Mouse (Mus musculus) ovary, postnatal 10 days (tissue): ENCODE measurements around the gene Man2a2.

Experiments
- DNase-seq: peaks from one replicate; pipeline ENCODE4 v3.0.0; 2022; ENCODE audit warnings: low spot score

The Man2a2 gene

DNA sequence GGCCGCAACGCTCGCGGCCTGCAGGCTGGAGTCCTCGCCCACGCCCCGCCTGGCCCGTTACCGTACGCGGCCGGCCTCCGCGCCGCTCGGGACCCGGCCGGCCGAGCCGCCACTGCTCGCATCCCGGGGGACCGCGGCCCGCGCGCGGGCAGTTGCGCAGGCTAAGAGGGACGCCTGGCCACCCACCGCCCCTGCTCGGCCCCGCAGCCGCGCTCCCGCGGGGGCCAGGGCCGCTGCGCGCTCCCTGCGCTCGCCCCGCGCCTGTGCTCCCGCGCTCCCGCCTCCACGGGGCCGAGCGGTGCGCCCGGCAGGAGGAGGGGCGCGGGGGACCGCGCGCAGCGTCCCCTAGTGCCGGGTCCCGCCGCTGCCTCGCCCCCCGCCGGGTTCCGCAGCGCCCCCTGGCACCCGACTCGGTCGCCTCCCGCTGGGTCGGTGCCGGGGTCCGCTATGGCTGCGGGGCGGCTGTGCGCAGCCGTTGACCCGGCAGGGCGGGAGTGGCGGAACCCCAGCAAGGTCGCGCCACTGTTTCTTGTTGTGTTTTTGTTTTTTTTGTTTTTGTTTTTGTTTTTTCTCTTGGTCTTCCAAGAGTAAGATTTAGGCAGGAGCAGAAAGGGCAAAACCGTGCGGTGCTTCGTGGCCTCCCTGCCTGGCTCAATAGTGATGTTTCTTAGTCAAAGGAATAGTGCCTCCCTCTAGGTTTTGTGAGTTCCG lies at the start of gene Man2a2:
TSS of gene Man2a2 (minus strand) at position 335 of the 711 bp plus-strand sequence.
- peak; percentile 63 for DNase-seq

DNA sequence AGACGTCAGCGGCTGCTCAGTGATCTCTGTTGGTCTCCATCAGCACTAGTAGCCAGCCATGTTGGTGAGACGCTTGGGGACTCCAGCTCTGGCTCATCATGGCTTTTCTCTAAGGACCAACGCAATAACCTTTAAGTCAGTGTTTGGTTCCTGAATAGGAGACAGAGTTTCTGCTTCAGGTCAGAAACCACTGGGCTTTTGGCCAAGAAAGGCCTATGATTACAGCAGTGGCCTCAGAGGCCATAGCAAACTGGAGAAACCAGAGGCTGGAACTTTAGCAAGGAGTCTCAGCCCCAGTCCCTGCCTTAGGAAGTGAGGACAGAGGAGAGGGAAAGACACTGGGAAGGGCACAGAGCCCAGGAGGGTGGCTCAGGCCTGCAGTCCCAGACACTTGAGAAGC lies 49.4 kb upstream of the Man2a2 start:
- no peak for DNase-seq

DNA sequence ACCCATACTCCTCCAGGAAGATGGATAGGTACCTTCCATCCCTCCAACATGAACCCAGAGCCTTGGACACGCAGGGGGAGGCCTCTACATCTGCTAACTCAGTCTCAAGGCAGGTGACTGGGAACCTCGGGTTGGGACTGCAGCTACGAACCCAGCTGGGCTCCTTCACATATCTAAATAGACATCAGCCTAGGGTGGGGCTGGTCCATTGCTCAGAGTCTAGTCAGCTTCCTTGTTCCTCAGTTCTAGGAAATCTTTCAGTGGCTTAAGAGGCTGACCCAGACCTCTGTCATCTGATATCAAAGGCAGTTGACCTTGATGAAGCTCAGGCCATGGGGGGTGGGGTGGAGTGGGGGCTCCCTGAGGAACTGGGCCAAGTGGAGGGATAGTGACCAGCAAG lies 48.1 kb upstream of the Man2a2 start:
- no peak for DNase-seq

DNA sequence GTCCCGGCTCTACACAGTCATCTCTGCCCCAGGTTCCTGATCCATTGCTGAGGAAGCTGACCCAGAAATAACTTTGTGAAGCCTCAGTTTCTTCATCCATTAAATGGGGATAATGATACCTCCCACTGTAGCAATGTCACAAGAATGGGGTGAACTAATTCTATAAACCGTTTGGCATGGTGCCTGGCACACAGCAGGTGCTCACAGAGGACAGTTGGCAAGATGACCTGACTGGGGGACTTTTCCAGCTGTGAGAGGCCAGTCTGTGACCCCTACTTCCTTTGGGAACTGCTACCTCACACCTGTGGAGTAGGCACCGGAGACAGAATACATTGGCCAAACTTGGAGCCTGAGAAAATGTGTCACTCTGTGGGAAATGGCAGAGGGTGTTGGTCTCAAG lies 46.9 kb upstream of the Man2a2 start:
- DNase-seq: no peak

DNA sequence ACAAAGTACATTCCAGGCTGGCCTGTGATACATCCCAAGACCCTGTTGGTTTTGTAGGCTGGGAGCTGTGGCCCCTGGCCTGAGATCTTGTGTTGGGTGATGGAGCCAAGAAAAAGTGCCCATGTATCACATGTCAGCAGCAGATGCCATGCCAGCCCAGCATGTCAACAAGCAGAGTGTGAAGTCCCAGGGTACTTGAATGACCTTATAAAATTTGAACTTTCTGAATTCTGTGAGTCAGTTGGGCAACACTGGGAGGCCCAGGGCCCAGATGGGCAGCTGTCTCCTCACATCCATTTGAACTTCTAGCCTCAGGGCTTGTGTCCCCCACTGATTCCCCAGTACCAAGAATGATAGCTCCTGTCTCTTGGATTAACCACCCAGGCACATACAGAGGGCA lies 46.4 kb upstream of the Man2a2 start:
- DNase-seq: no peak

DNA sequence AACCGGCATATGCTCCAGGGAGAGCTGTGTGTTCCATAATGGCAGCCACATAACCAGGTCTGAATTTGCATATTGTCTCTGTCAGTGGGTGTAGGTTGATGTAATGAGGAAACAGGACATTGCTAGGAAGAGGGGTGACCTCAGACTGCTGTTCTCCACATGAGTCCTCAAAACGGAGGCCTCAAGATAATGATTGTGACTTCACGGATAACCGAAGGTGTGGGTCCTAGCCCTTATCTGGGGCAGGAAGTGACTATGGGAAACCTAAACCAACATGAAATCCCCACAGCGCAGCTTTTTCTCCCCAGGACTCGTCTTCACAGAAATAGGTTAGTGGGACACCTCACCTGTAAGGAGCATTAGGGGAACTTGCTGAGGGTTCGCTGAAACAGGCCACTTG lies 45.8 kb upstream of the Man2a2 start:
- DNase-seq: no peak

DNA sequence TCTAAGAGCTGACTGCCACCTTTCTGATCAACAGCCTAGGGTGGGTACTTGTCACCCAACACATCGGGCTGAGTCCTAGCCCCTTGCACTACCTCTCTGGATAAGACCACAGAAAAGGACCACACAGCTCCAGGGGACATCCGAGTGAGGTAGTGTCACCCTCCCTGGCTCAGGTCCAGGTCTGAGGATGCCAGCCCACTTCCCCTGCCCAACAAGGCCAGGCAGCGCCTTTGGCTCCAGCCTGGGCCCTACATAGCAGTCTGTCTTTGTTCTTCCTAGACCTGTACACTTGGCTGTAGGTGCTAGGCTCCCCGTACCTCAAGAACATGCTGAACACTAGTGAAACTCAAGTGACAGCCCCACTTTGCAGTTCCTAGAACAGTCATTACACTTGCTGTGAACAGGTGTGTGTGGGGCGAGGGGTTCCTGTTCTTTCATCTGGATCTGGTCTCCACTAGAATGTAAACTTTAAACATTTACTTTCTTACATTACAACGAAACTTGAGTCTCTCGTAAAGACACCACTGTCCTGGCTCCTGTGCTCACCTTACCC lies 43.2 kb upstream of the Man2a2 start:
- DNase-seq: no peak

DNA sequence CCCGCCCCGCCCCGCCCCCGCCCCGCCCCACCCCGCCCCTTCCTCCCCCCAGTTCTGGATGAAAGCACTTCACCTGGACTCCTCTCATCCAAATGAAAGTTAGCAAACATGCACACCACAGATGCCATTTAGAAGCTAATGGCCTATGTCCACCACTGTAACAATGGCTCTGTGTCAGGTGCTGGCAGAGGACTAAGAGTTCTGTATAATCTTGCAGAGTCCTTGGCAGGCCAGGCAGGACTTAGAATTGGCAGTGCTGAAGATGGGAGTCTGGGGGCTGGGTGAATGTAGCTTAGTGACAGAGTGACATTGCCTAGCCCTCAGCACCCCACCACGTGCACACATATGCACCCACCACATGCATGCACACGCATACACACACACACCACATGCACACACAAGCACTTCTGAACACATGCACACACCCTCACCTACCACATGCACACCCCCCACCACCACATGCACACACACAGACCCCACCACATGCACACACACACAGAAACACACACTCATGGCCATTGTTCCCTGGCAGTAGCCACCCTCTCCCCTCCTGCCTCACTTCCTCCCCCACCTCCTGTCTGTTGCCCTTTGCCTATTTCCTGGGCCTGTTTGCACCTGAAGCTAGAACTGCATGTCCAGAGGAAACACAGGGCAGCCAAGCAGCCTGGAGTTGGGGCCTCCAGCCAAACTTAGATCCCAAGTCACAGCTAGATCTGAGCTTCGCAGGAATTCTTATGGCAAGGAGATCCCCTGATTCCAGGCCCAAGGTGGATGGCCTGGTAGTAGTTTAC lies 42.5 kb upstream of the Man2a2 start:
- DNase-seq: no peak

DNA sequence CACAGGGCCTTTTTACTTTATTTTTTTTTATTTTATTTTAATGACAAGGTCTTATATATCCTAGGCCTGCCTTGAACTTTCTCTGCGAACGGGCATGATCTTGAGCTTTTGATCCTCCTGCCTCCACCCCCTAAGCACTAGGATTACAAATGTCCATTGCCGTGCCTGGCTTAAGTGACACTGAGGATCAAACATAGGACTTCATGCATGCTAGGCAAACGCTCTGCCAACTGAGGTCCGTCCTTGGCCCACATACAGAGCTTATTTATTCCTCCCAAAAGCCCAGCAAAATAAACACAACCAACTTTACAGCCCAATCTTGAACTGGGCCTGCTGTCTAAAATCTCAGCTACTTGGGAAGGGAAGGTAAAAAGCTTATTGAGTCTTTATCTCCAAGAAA lies 41.6 kb upstream of the Man2a2 start:
- DNase-seq: no peak

DNA sequence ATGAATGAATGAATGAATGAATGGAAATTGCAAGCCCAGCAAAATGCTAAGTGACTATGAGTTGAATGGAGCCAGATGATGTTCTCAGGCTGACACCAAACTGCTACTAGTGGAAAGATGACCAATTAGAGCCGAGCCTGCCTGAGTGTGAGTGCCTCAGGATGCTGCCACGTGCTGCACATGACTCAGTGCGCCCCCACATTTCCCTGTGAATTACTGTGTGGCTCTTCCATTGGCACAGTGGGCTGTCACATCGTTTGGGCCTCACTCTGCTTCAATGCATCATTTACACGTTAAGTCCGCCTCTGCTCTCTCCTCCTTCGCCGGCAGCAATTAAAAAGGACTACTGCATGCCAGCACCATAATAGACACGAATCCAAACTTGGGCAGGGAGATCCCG lies 41.1 kb upstream of the Man2a2 start:
- no peak for DNase-seq

DNA sequence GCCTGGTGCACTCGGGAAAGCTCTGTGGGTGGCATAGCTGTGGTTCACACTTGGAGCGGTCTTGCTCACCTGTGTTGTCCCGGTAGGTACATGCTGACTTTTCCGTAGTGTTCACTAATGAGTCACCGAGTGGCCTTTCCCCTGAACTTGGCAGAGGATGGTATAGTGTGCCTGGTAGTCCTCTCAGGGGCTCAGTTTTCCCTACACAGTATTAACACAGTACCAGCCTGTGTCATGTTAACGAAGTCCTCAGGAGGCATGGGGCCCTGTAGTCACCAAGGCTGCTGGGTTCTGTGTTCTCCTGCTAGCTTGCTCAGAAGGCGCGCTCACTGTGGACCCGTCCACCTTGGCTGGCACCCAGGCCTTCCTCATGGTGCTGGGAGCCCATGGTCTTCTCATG lies 39.2 kb upstream of the Man2a2 start:
- no peak for DNase-seq

DNA sequence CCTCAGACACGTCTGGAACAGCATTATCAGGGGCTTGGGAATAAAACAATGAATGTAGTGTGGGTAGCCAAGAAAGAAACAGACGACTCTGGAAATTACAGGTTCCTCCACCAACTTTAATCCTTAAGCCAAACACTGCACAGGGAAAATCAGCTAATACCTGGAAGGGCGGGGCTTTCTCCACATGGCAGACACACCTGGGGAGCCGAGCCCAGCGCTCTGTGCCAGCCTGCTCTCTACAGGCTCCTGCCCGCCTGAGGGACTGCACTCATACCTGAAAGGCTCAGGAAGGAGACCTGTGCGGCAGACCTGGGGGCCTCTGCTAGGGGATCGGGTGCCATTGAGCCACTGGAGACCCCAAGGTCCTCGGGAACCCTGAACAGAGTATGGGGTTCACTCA lies 36.5 kb upstream of the Man2a2 start:
- no peak for DNase-seq

DNA sequence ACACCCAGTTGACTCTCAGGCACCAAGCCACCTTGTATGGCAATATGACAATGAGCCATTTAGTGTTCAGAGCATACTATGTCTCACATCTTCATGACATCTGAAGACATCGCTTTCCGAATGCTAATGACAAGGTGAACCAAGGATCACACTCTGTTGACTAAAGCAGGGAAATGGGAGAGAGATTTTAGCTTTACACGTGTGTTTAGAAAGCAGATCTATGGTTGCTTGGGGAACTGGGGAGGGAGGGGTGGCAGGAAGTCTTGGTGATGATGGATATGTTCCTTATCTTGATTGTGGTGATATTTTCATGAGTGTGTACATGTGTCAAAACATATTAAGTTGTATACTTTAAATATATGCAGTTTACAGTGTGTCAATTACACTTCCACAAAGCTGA lies 35.0 kb upstream of the Man2a2 start:
- DNase-seq: no peak

DNA sequence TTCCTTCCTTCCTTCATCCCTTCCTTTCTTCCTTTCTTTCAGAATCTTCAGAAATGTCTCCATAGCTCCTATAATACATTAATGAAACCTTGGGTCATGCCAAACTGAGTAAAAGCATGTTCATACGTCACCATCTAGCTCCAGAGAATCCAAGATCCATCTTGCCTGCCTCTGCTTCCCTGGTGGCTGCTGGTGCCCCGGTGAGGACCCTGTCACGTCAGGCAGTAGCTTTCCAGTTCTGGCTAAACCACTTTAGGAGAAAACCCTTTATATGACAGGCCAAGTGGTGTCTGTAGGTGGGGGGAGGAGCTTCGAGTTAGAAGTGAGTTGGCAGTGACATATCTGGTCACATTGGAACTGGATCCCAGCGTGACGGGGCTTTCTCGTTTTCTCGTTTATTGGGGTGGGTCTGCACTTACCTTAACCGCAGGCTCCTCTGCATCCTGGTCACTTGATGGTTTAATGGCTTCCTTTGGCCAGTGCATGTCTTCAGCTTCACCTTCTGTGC lies 34.1 kb upstream of the Man2a2 start, which contains the start of gene Furin:
TSS of gene Furin (minus strand) at position 249 of the 508 bp plus-strand sequence.
- no peak for DNase-seq

DNA sequence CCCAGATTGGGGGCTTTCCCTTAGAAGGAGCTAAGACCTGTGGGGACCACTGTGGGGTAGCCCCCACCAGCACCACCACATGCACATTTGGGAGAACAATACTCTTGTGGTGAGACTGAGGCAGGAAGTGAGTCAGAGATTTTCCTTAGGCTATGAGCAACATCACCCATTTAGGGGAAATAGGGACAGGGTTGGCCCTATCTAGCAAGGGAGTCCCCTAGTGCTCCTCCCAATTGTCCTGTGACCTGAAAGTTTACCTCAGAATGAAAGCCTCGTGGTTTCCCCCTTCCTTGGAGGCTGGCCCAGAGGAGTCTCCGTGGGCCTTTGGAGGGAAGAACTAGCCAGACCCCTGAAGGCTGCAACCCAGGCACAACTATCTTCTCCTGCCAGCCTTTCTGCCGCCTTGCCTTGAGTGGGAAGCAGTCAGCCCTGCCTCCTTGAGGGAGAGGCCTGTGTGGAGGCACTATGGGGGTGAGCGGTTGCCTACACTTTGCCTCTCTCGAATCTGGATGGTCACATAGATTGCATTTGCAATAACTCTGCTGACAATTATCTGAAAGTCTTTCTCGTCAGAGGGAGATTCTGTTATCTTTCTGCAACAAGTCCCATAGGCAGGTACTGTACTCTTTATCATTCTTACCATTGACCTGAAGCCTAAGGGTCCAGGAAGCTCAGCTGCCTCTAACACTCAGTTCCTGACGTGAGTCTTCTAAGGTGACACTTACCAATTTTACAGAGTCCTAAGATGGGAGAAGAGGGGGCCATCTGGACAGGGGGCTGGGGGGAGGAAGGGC lies 33.1 kb upstream of the Man2a2 start:
- no peak for DNase-seq

DNA sequence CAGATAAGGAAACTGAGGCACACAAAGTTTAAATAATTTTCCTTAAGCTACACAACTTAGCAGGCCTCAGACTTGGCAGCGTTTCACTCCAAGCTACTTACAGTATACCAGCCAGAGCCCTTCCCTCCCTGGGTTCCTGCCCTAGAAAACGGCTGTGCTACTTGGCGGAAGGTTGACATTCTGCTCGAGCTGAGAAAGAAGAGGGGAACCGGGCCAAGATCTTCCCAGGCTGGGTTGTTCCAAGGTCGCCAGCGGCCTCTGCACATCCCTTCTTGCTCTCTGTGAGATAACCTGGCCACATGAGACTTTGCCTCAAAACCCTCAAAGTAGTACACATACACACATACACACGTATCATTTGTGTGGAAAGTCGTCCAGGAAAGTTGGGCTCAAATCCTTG lies 32.4 kb upstream of the Man2a2 start:
- DNase-seq: peak; percentile 30

DNA sequence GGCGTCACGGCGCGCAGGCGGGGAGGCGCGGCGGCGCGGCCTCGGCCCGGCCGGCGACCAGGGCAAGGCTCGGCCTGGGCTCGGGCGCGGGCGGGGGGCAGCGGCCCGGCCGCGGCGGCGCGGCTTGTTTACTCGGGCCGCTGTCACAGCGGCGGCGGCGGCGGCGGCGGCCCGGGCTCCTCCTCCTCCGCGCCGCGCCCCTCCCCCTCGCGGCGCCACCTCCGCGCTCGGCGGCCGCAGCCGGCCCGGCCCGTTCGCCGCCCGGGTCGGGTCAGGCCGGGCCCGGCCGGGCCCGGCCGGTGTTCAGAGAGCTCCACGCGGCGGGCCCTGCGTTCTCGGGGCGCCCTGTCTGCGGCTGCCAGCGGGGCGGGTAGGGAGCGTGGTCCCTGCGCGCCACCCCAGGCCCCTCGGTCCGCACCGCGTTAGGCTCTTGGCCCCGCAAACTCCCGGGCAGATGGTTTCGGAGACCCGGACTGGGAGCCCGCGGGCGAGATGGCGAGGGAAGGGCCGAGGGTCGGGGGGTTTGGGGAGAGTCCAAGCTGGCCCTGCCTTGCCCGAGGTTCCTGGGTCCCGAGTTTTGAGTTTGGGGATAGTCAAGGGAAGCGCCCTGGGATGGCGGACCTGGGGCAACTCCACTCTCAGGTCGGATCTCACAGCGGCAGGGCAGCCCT lies 31.6 kb upstream of the Man2a2 start:
- peak; percentile 43 for DNase-seq

DNA sequence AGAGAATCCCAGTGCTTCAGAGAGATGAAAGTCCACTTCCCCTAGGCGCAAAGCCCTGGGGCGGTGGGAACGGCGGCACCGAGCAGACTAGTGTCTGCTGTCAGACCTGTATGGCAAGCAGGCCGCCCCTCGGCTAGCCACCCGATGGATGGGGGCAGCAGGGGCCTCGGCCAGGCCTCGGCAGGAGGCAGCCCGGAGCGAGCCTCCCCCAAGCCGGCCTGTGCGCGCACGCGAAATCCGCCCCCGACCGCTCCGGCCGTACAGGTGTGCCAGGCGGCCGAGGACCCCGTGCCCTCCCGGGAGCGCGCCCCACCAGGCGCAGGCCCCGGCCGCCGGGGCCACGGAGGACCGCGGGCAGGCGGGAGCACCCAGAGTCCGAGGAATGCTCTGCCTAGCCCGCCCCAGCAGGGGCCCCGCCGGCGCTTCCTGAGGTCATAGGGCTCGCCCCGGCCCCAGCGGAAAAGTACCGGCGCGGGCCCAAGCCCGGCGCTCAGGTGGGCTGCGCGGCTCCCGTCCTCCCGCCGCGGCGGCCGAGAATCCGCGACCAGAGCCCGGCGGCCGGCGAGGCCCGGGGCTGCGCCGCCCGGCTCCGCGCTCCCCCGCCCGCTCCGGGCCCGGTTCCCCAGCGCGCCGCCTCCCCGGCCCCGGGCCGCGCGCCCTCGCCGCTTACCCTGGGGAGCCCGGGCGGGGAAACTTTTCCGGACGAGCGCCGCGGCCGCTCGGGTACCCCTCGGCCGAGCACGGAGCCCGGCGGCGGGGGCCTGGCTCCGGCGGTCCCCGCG lies 30.9 kb upstream of the Man2a2 start:
- peak; percentile 31 for DNase-seq

DNA sequence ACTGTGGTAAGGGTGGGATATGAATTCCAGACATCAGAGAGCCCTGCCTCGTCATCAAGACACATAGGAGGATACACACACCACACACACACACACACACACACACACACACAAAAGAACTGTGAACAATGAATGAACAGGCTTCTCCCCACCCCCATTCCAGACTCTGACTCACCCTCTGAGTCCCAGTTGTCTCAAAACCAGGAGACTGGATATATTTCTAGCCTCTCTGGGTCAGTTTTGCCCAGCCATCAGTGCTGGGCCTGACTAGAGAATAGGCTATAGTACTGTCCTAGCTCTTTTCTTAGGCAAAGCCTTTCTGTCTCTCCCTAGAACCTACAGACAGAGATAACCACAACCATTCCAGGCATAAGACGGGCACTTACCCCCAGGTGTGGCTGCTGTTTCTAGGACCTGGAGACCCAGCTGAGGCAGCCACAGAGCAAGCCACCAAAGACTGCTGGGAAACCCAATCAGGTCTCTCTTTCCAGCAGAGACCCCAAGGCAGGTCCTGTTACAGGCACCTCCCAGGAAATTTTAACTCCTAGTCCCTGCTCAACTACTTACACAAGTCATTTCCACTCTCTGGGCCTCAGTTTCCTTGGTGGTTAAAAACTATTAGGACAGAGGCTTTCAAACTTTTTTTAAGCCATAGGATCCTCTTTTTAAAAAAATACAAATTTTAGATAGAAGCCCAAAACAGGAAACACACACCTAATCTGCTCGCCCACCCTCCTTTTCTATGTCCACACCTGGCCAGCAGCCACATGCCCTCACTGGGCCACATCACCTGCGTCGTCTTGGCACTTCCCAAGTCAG lies 30.1 kb upstream of the Man2a2 start:
- no peak for DNase-seq

DNA sequence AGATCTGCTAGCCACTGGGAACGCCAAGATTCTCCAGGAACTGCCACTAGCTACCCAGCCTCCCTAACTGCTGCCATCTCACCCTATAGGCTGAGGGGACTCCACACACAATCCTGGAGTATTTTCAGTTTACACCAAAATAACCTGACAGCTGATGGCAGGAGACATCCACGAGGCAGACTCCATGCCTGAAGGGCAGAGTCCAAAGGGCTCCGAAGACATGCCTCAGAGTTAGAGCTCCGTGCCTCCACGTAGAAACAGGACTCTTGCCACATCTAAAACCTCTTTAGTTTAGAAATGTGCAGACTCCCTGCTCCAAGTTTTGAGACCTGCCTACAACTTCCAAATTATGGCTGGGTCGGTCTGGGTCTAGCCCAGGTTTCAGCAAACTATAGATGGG lies 29.4 kb upstream of the Man2a2 start:
- DNase-seq: no peak
